Mouse (Mus musculus): ENCODE results near the gene Hsdl2. TPM values are rescaled to one million over a fixed set of nuclear protein-coding genes. Genes with fewer than 3 reads are reported as not detected.
"Not testable (repeated sequence)": the region's sequence is repeated elsewhere in the genome, so short reads cannot be mapped to it uniquely, and the experiment has no call there.

Hsdl2 gene
- polyA plus RNA-seq, 1 experiment from 2014 or later, result 45.4 TPM

- H3K27me3 ChIP-seq (replicated peaks), result no peaks in the 10 kb centered on the region
- peak within 1 kb of the TSS; percentile 72 for H3K4me2 ChIP-seq (replicated peaks)
- peak within 1 kb of the TSS; percentile 82 for H3K27ac ChIP-seq
- H3K9ac ChIP-seq, result peak within 1 kb of the TSS; percentile 90
- peak within 1 kb of the TSS; percentile 87 for H3K4me3 ChIP-seq
- WGBS, result under 1% methylated on average over 80 of the region's 83 CpGs
- ATAC-seq (ENCODE audit: low FRiP score, low read depth), result peak; percentile 92
- no peaks in the 10 kb centered on the region for H3K9me3 ChIP-seq
- no peaks in the 10 kb centered on the region for H3K36me3 ChIP-seq
- H3K4me1 ChIP-seq, result peaks cover 10% of the 10 kb centered on the region; the same call in 1 of the 2 replicates
Measured at GRCm38 (mm10) chr4:59549175-59549976, 32.0 kb upstream of the Hsdl2 start, which contains the start of gene Ptbp3. TSS of gene Ptbp3 (minus strand) at chr4:59549364.

GRCm38 (mm10) chr4:59549977-59550560 is 31.3 kb upstream of the Hsdl2 start:
- Histone ChIP-seq H3K4me1 (peaks cover 10% of the 10 kb centered on the region; the same call in 1 of the 2 replicates), H3K9me3 (no peaks in the 10 kb centered on the region), H3K4me2 (replicated peaks) (peak overlapping the region; percentile 72), H3K9ac (no peak overlapping the region), H3K36me3 (no peaks in the 10 kb centered on the region), H3K4me3 (peak overlapping the region; percentile 87), H3K27me3 (replicated peaks) (no peaks in the 10 kb centered on the region), H3K27ac (no peak overlapping the region)
- ATAC-seq (ENCODE audit: low FRiP score, low read depth), result no peak
- WGBS, result 18% methylated on average over 11 of the region's 11 CpGs

- WGBS, result 63% methylated on average over 1 of the region's 1 CpGs
- no peak for ATAC-seq (ENCODE audit: low FRiP score, low read depth)
Measured at GRCm38 (mm10) chr4:59551901-59552300, 29.5 kb upstream of the Hsdl2 start.

GRCm38 (mm10) chr4:59552835-59553234 is 28.5 kb upstream of the Hsdl2 start:
- Histone ChIP-seq H3K9me3 (no peaks in the 10 kb centered on the region), H3K27me3 (replicated peaks) (no peaks in the 10 kb centered on the region), H3K4me1 (peaks cover under 1% of the 10 kb centered on the region; the same call in 1 of the 2 replicates), H3K9ac (no peak overlapping the region), H3K36me3 (no peaks in the 10 kb centered on the region), H3K27ac (no peak overlapping the region), H3K4me2 (replicated peaks) (no peak overlapping the region), H3K4me3 (no peak overlapping the region)
- WGBS, result 88% methylated on average over 5 of the region's 5 CpGs
- no peak for ATAC-seq (ENCODE audit: low FRiP score, low read depth)

More at GRCm38 (mm10) chr4:59551901-59552300, 29.5 kb upstream of the Hsdl2 start:
- Histone ChIP-seq H3K9ac (no peak overlapping the region), H3K27ac (no peak overlapping the region), H3K36me3 (no peaks in the 10 kb centered on the region), H3K4me2 (replicated peaks) (no peak overlapping the region), H3K9me3 (no peaks in the 10 kb centered on the region), H3K27me3 (replicated peaks) (no peaks in the 10 kb centered on the region), H3K4me1 (peaks cover 8% of the 10 kb centered on the region; the same call in 1 of the 2 replicates), H3K4me3 (no peak overlapping the region)

- ATAC-seq (ENCODE audit: low FRiP score, low read depth), result no peak
- Histone ChIP-seq H3K4me1 (no peaks in the 10 kb centered on the region), H3K4me3 (no peak overlapping the region), H3K27me3 (replicated peaks) (no peaks in the 10 kb centered on the region), H3K36me3 (no peaks in the 10 kb centered on the region), H3K27ac (no peak overlapping the region), H3K9ac (no peak overlapping the region), H3K9me3 (no peaks in the 10 kb centered on the region), H3K4me2 (replicated peaks) (no peak overlapping the region)
- 72% methylated on average over 3 of the region's 3 CpGs for WGBS
Measured at GRCm38 (mm10) chr4:59553576-59553975, 27.8 kb upstream of the Hsdl2 start.

- Histone ChIP-seq H3K9ac (no peak overlapping the region), H3K27me3 (replicated peaks) (no peaks in the 10 kb centered on the region), H3K4me3 (no peak overlapping the region), H3K9me3 (no peaks in the 10 kb centered on the region), H3K27ac (no peak overlapping the region), H3K36me3 (no peaks in the 10 kb centered on the region), H3K4me1 (no peaks in the 10 kb centered on the region), H3K4me2 (replicated peaks) (no peak overlapping the region)
- ATAC-seq (ENCODE audit: low FRiP score, low read depth), result no peak
Measured at GRCm38 (mm10) chr4:59555177-59555576, 26.2 kb upstream of the Hsdl2 start.

- not testable (repeated sequence) for H3K4me1 ChIP-seq; H3K4me2 ChIP-seq (replicated peaks); H3K27ac ChIP-seq; H3K4me3 ChIP-seq; H3K36me3 ChIP-seq; ATAC-seq (ENCODE audit: low FRiP score, low read depth); H3K9me3 ChIP-seq; H3K9ac ChIP-seq; H3K27me3 ChIP-seq (replicated peaks)
- WGBS, result 97% methylated on average over 4 of the region's 4 CpGs
Measured at GRCm38 (mm10) chr4:59557343-59557742, 24.0 kb upstream of the Hsdl2 start.

GRCm38 (mm10) chr4:59558096-59558720 is 23.2 kb upstream of the Hsdl2 start:
- no peak overlapping the region for H3K9ac ChIP-seq
- no peak overlapping the region for H3K4me3 ChIP-seq
- ATAC-seq (ENCODE audit: low FRiP score, low read depth), result no peak
- no peak overlapping the region for H3K4me2 ChIP-seq (replicated peaks)
- H3K4me1 ChIP-seq, result no peaks in the 10 kb centered on the region
- WGBS, result 76% methylated on average over 6 of the region's 6 CpGs
- H3K36me3 ChIP-seq, result no peaks in the 10 kb centered on the region
- H3K27me3 ChIP-seq (replicated peaks), result no peaks in the 10 kb centered on the region
- no peaks in the 10 kb centered on the region for H3K9me3 ChIP-seq
- no peak overlapping the region for H3K27ac ChIP-seq

- H3K4me2 ChIP-seq (replicated peaks), result no peak overlapping the region
- H3K4me3 ChIP-seq, result no peak overlapping the region
- H3K36me3 ChIP-seq, result no peaks in the 10 kb centered on the region
- H3K9ac ChIP-seq, result no peak overlapping the region
- H3K4me1 ChIP-seq, result no peaks in the 10 kb centered on the region
- ATAC-seq (ENCODE audit: low FRiP score, low read depth), result no peak
- no peaks in the 10 kb centered on the region for H3K27me3 ChIP-seq (replicated peaks)
- WGBS, result 91% methylated on average over 6 of the region's 6 CpGs
- no peaks in the 10 kb centered on the region for H3K9me3 ChIP-seq
- H3K27ac ChIP-seq, result no peak overlapping the region
Measured at GRCm38 (mm10) chr4:59560141-59560540, 21.2 kb upstream of the Hsdl2 start.

GRCm38 (mm10) chr4:59564128-59564527 is 17.2 kb upstream of the Hsdl2 start:
- H3K9me3 ChIP-seq, result no peaks in the 10 kb centered on the region
- no peaks in the 10 kb centered on the region for H3K27me3 ChIP-seq (replicated peaks)
- H3K4me3 ChIP-seq, result no peak overlapping the region
- no peak overlapping the region for H3K4me2 ChIP-seq (replicated peaks)
- H3K4me1 ChIP-seq, result no peaks in the 10 kb centered on the region
- no peak for ATAC-seq (ENCODE audit: low FRiP score, low read depth)
- H3K36me3 ChIP-seq, result no peaks in the 10 kb centered on the region
- no peak overlapping the region for H3K9ac ChIP-seq
- no peak overlapping the region for H3K27ac ChIP-seq
- WGBS, result 88% methylated on average over 3 of the region's 3 CpGs

GRCm38 (mm10) chr4:59565571-59566188 is 15.7 kb upstream of the Hsdl2 start:
- no peak overlapping the region for H3K27ac ChIP-seq
- H3K9me3 ChIP-seq, result no peaks in the 10 kb centered on the region
- ATAC-seq (ENCODE audit: low FRiP score, low read depth), result no peak
- H3K4me1 ChIP-seq, result no peaks in the 10 kb centered on the region
- no peaks in the 10 kb centered on the region for H3K36me3 ChIP-seq
- no peak overlapping the region for H3K4me2 ChIP-seq (replicated peaks)
- H3K4me3 ChIP-seq, result no peak overlapping the region
- WGBS, result 79% methylated on average over 8 of the region's 8 CpGs
- H3K27me3 ChIP-seq (replicated peaks), result no peaks in the 10 kb centered on the region
- no peak overlapping the region for H3K9ac ChIP-seq
